Mouse (Mus musculus): ENCODE data around the gene Poln. TPM values are rescaled to one million over a fixed set of nuclear protein-coding genes. Genes with fewer than 3 reads are reported as not detected.

The Poln gene
- polyA plus RNA-seq, 2 experiments, result 0.32 to 0.57 TPM

DNA sequence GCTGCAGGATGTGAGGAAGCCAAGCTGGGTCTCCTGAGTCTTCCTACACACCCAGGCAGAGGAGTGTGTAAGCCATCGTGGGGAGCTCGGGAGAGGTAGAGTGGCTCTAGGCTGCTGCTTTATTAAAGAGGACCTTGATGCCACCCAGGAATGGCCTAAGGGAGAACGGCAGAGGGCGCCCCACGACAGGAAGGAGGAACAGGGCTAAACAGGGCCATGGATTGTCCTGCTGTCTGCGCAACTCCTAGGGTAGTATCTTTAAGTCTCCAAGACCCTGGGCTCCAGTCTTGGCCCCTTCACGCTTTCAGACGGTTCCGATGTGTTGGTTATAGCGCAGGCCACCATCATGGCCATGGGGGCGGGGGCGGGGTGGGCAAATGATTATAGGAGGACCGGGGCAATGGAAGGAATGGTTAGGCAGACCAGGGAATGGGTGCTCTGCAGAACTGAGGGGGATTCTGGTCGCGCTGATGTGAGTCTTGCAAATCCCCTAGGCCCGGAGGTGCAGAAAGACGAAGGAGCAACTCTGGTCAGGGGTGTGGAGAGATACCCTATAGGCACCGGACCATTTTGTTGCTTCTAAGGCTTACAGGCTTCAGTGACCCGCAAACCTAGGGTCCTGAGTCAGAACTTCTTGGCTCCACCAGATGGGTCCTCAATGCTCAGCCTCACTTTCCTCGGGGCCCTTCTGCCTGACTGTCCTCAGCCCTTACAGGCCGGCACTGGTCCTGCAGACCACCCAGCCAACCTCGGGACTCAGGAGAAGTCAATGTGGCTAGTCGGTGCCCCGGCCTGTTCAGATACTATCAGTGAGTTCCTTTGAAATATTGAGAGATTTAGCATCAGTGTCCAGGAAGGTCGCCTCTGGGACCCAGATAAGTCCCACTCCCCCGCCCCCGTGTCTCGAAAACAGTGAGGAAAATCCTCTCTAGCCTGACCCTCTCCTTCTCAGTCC, 174.3 kb downstream of the Poln start:
- Histone ChIP-seq H3K4me3 (ENCODE audit: insufficient read depth in 1 of 2, low read depth in 2 of 2, low read length in 2 of 2) (peak overlapping the region in 1 of 2 experiments; percentile 48; a peak in 1 of 4 replicates), H3K4me1 (replicated peaks; ENCODE audit: control insufficient read depth in 2 of 2, insufficient read depth in 2 of 2, low read length in 1 of 2) (no peaks in the 10 kb centered on the region), H3K9me3 (ENCODE audit: control insufficient read depth, low read length) (no peaks in the 10 kb centered on the region), H3K27me3 (ENCODE audit: control insufficient read depth, insufficient read depth, low read length) (peaks cover 50% of the 10 kb centered on the region), H3K9ac (replicated peaks) (no peak overlapping the region), H3K4me2 (ENCODE audit: low read depth) (peak overlapping the region; percentile 56), H3K36me3 (replicated peaks; ENCODE audit: control insufficient read depth, insufficient read depth, low read depth) (no peaks in the 10 kb centered on the region), H3K27ac (no peak overlapping the region)
- TF ChIP-seq EP300 (IDR thresholded peaks at IDR 0.05; ENCODE audit: low read depth), result no peak
- peak; percentile 58 for TF ChIP-seq CTCF (IDR thresholded peaks at IDR 0.05; ENCODE audit: low read depth)
- ATAC-seq (ENCODE audit: insufficient read depth), result no peak
- DNase-seq (ENCODE audit: low read depth in 3 of 3, low spot score in 3 of 3), result no peak
- 31% methylated on average over 28 of the region's 28 CpGs for WGBS (ENCODE audit: insufficient replicate concordance)

DNA sequence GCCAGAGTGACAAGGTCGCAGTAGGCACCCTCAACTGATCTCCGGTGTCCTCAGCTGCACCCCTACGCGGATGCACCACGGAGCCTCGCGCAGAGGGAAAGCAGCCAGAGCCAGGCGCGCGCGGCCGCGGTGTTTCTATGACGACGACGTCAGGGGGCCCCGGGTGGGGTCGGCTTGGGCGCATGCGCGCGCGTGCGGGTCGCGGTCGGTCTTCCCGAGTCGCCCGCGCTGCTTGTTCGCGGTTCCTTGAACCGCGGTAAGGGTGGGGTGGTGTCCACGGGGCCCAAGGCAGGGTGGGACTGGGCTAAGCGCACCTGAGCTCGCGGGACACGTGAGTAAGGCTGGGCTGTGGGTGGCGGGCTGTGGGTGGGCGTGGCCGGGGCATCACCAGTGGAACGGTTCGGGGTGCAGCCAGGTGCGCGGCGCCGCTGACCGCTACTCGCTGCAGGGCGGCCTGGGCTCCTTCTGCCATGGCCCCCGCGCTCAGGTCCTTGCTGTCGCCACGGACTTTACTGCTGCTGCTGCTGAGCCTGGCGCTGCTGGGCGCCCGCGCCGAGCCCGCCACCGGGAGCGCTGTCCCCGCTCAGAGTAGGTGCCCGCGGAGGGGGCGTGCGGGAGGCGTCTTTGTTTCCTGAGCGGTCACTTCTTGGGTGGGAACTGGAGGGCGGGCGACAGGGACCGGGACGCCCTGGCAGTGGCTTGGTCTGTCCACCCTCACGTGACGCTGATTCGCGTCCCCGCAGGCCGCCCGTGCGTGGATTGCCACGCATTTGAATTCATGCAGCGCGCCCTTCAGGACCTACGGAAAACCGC, 185.7 kb downstream of the Poln start, which contains the start of gene Gm1673:
Gene Gm1673 (plus strand): TSS at position 125 of the 813 bp plus-strand sequence.
- H3K4me2 ChIP-seq (ENCODE audit: low read depth), result peak within 1 kb of the TSS; percentile 58
- peak within 1 kb of the TSS; percentile 55 to 63 for H3K4me3 ChIP-seq (ENCODE audit: insufficient read depth in 1 of 2, low read depth in 2 of 2, low read length in 2 of 2)
- H3K27me3 ChIP-seq (ENCODE audit: control insufficient read depth, insufficient read depth, low read length), result peaks cover 23% of the 10 kb centered on the region
- no peak for DNase-seq (ENCODE audit: low read depth in 3 of 3, low spot score in 3 of 3)
- WGBS (ENCODE audit: insufficient replicate concordance), result under 1% methylated on average over 87 of the region's 88 CpGs
- no peak for TF ChIP-seq CTCF (IDR thresholded peaks at IDR 0.05; ENCODE audit: low read depth)
- TF ChIP-seq EP300 (IDR thresholded peaks at IDR 0.05; ENCODE audit: low read depth), result no peak
- H3K36me3 ChIP-seq (replicated peaks; ENCODE audit: control insufficient read depth, insufficient read depth, low read depth), result no peaks in the 10 kb centered on the region
- H3K9me3 ChIP-seq (ENCODE audit: control insufficient read depth, low read length), result no peaks in the 10 kb centered on the region
- H3K27ac ChIP-seq, result no peak within 1 kb of the TSS
- H3K9ac ChIP-seq (replicated peaks), result no peak within 1 kb of the TSS
- no peaks in the 10 kb centered on the region for H3K4me1 ChIP-seq (replicated peaks; ENCODE audit: control insufficient read depth in 2 of 2, insufficient read depth in 2 of 2, low read length in 1 of 2)
- ATAC-seq (ENCODE audit: insufficient read depth), result 0 out of 2 replicates have a peak, but pooled peaks have one; percentile 18

DNA sequence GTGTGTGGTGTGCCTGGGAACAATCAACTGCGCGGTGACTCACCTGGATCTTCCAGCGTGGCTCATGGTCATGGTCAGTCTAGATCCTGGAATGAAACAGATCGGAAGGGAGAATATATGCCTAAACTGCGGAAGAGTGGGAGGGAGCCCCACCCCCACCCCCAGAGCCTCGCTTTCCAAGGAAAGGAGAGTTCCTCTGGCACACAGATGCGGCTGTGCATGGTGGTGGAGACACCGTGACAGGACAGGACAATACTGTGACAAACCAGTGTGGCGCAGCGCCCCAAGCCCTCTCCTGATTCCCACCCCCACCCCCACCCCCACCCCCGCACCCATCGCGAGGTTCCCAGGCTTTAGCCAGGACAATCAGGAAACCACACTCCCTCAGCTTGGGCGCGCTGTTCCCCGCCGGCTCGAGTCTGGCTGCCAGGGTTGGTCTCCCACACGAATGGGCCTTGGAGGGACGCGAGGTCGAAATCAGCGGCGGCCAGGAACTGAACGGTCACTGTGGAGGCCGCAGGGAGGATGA, 186.5 kb downstream of the Poln start:
- TF ChIP-seq EP300 (IDR thresholded peaks at IDR 0.05; ENCODE audit: low read depth) (no peak), CTCF (IDR thresholded peaks at IDR 0.05; ENCODE audit: low read depth) (no peak)
- Histone ChIP-seq H3K9me3 (ENCODE audit: control insufficient read depth, low read length) (no peaks in the 10 kb centered on the region), H3K27me3 (ENCODE audit: control insufficient read depth, insufficient read depth, low read length) (peaks cover 23% of the 10 kb centered on the region), H3K4me3 (ENCODE audit: insufficient read depth in 1 of 2, low read depth in 2 of 2, low read length in 2 of 2) (peak overlapping the region; percentile 55 to 63), H3K9ac (replicated peaks) (no peak overlapping the region), H3K4me1 (replicated peaks; ENCODE audit: control insufficient read depth in 2 of 2, insufficient read depth in 2 of 2, low read length in 1 of 2) (no peaks in the 10 kb centered on the region), H3K4me2 (ENCODE audit: low read depth) (peak overlapping the region; percentile 58), H3K27ac (no peak overlapping the region), H3K36me3 (replicated peaks; ENCODE audit: control insufficient read depth, insufficient read depth, low read depth) (no peaks in the 10 kb centered on the region)
- DNase-seq (ENCODE audit: low read depth in 3 of 3, low spot score in 3 of 3) (no peak), ATAC-seq (ENCODE audit: insufficient read depth) (no peak)
- WGBS (ENCODE audit: insufficient replicate concordance), result 5% methylated on average over 26 of the region's 26 CpGs

DNA sequence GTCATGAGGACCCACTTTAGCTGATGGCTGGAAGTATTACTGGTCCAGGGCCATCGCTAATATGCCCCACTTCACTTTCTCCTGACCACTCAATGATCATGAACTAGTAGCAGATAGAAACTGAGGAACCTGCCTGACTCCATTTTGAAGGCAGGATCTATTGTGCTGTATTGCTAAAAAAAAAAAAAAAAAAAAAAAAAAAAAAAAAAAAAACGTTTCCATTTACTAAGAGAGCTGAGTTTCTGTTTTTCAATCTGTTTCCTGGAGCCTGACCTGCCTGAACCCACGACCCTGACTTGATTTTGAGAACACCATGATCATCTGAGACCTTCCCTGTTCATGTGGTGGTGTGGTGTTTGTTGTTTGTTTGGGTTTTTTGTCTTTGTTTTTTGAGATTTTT, 193.0 kb downstream of the Poln start:
- no peak for DNase-seq (ENCODE audit: low read depth in 3 of 3, low spot score in 3 of 3)
- Histone ChIP-seq H3K27me3 (ENCODE audit: control insufficient read depth, insufficient read depth, low read length) (no peaks in the 10 kb centered on the region), H3K9ac (replicated peaks) (no peak overlapping the region), H3K4me1 (replicated peaks; ENCODE audit: control insufficient read depth in 2 of 2, insufficient read depth in 2 of 2, low read length in 1 of 2) (no peaks in the 10 kb centered on the region), H3K4me2 (ENCODE audit: low read depth) (no peak overlapping the region), H3K4me3 (ENCODE audit: insufficient read depth in 1 of 2, low read depth in 2 of 2, low read length in 2 of 2) (no peak overlapping the region), H3K9me3 (ENCODE audit: control insufficient read depth, low read length) (no peaks in the 10 kb centered on the region), H3K27ac (no peak overlapping the region), H3K36me3 (replicated peaks; ENCODE audit: control insufficient read depth, insufficient read depth, low read depth) (no peaks in the 10 kb centered on the region)
- ATAC-seq (ENCODE audit: insufficient read depth), result no peak
- no peak for TF ChIP-seq EP300 (IDR thresholded peaks at IDR 0.05; ENCODE audit: low read depth)
- no peak for TF ChIP-seq CTCF (IDR thresholded peaks at IDR 0.05; ENCODE audit: low read depth)
- 24% methylated on average over 3 of the region's 3 CpGs for WGBS (ENCODE audit: insufficient replicate concordance)

Measured in liver, embryonic 14.5 days (tissue).